Mouse (Mus musculus) embryonic fibroblast, embryonic 13.5 days (primary cell): ENCODE results near the gene Tada1.

Source experiments
- CTCF ChIP-seq: IDR thresholded peaks from 2 replicates; pipeline ENCODE4 v1.5.1; 2011; ENCODE audit warnings: mild to moderate bottlenecking, control low read depth, low read length, moderate library complexity, borderline replicate concordance; ENCODE audit not compliant: insufficient read depth
- POLR2A ChIP-seq: IDR thresholded peaks from 2 replicates; pipeline ENCODE4 v1.6.1; 2011; ENCODE audit warnings: low read depth, mild to moderate bottlenecking, control low read depth, low read length, moderate library complexity

- TF ChIP-seq CTCF: peak; percentile 96
- TF ChIP-seq POLR2A: no peak
These were observed 18.6 kb upstream of the Tada1 start for GRCm38 (mm10) chr1:166360157-166360855.
